Mouse (Mus musculus) spleen, adult 2 months (tissue): ENCODE measurements at regions not wholly inside any gene's neighbourhood (a gene's known extent, or its start where the extent isn't known, plus 50 kb on each side); places are given as distances from the start of the nearest gene placed in this dataset.

ENCODE experiments used
- DNase-seq, 2 experiments: peaks; one replicate each; pipeline versions ENCODE4 v3.0.0 to v3.0.0-alpha.2; 2012 to 2021; ENCODE audit warnings: low spot score in 2 of 2, low read depth in 1 of 2
- H3K27ac ChIP-seq: fragments of 200-500 bp; 2 replicates; pipeline ENCODE4 v1.5.1; 2012; ENCODE audit warnings: low read length, inconsistent platforms; ENCODE audit not compliant: insufficient read depth
- H3K27me3 ChIP-seq: fragments of 200-500 bp; 2 replicates; pipeline ENCODE4 v1.6.1; 2012; ENCODE audit warnings: mild to moderate bottlenecking, moderate library complexity, low read length, inconsistent platforms; ENCODE audit not compliant: control insufficient read depth, insufficient read depth
- H3K36me3 ChIP-seq: fragments of 200-500 bp; 2 replicates; pipeline ENCODE4 v1.6.1; 2012; ENCODE audit warnings: mild to moderate bottlenecking, low read length, inconsistent platforms; ENCODE audit not compliant: control insufficient read depth, insufficient read depth
- H3K4me1 ChIP-seq: fragments of 200-500 bp; 2 replicates; pipeline ENCODE4 v1.6.1; 2011; ENCODE audit warnings: inconsistent platforms; ENCODE audit not compliant: control insufficient read depth, insufficient read depth, insufficient read length
- H3K4me3 ChIP-seq: fragments of 200-500 bp; 2 replicates; pipeline ENCODE4 v1.5.1; 2011; ENCODE audit warnings: mild to moderate bottlenecking, inconsistent platforms; ENCODE audit not compliant: insufficient read depth, insufficient read length; ENCODE audit errors: extremely low read depth
- CTCF ChIP-seq: fragments of 200-500 bp; IDR thresholded peaks from 2 replicates; pipeline ENCODE4 v1.5.1; 2011; ENCODE audit warnings: mild to moderate bottlenecking, inconsistent platforms; ENCODE audit not compliant: insufficient read depth, insufficient read length, insufficient replicate concordance; ENCODE audit errors: extremely low read depth
- POLR2A ChIP-seq: fragments of 200-500 bp; IDR thresholded peaks from 2 replicates; pipeline ENCODE4 v1.6.1; 2011; ENCODE audit warnings: low read depth, low read length, inconsistent platforms
- WGBS: fragments of 180-500 bp; shearing (Covaris S2); methylation state at CpG from one replicate; pipeline ENCODE4 v1.1.7; 2018; 5-methylcytosine and 5-hydroxymethylcytosine counted together

DNA sequence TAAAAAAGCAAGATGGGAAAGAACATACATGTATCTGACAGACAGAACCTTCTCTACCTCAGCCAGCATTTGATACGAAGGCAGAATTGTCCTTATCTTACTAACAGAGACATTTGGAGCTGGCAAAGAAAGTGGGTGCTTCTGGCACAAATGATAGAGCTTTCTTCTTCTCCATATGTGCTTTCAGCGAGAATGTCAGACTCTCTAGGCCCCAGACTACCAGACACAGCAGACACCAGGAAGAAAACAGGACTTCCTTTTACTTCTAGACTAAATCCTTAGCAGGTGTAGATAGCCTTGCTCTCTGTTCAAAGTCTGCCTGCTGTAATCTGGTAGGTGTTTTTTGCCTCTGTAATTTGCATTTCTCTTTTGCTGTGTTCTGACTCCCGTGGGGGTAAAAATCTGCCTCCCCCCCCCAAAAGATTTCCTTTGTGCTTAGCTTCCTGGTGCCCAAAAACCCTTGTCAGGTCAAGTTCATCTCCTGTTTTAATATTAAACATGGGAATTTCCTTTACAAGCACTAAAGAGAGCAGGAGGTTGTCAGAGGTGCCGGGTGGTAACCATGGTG is 74.7 kb upstream of the Pmfbp1 start:
- no peak for TF ChIP-seq CTCF
- no peak for TF ChIP-seq POLR2A
- no peaks in the 10 kb centered on the region for H3K27me3 ChIP-seq
- H3K27ac ChIP-seq: no peak overlapping the region
- DNase-seq: no peak
- WGBS: 56% methylated on average over 4 of the region's 4 CpGs
- H3K4me3 ChIP-seq: no peak overlapping the region
- H3K4me1 ChIP-seq: no peaks in the 10 kb centered on the region
- no peaks in the 10 kb centered on the region for H3K36me3 ChIP-seq

GRCm38 (mm10) chr8:109424004-109424403 is 69.8 kb upstream of the Pmfbp1 start:
- no peak overlapping the region for H3K27ac ChIP-seq
- WGBS: 73% methylated on average over 5 of the region's 5 CpGs
- TF ChIP-seq POLR2A: no peak
- TF ChIP-seq CTCF: no peak
- H3K36me3 ChIP-seq: no peaks in the 10 kb centered on the region
- no peak overlapping the region for H3K4me3 ChIP-seq
- no peaks in the 10 kb centered on the region for H3K27me3 ChIP-seq
- no peak for DNase-seq
- H3K4me1 ChIP-seq: no peaks in the 10 kb centered on the region

DNA sequence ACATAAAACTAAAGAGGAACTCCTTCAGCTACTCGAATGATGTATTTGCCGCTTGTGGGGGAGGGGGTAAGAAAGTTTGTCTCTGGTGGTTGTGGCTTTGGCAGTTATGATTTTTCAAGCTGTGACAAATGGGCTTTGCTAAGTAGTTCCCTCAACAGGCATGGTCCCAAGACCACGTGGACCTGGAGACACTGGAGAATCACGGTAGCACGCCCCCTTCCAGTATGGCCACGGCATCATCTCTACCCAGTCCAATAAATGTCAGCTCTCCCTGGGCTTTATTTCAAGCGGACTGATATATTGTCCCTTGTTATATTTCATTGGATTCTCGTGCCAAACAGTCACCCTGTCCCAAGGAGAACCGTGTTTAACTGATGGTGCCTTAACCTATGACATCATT is 65.3 kb upstream of the Pmfbp1 start:
- TF ChIP-seq POLR2A (no peak), CTCF (no peak)
- Histone ChIP-seq H3K4me1 (no peaks in the 10 kb centered on the region), H3K27me3 (no peaks in the 10 kb centered on the region), H3K27ac (no peak overlapping the region), H3K36me3 (no peaks in the 10 kb centered on the region), H3K4me3 (no peak overlapping the region)
- DNase-seq: no peak
- 64% methylated on average over 9 of the region's 9 CpGs for WGBS

DNA sequence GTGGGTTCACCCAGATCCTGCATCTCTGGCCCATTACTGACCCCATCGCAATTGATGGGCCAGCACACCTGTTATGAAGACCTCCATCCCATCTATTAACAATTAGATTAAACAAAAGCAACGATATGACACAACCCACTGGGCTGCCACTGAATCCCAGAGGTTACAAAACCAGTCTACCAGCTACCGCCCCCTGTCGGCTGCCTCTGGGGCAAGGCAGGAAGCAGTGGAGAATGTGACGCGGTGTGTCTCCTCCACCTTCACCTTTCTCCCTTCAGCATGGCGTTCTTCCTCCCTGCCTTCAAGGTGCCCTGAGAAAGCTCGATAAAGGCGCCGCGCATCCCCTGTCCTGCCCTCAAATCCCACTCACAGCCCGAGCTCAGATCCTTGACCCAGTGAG is 59.3 kb upstream of the Pmfbp1 start:
- no peak for TF ChIP-seq POLR2A
- no peak for TF ChIP-seq CTCF
- H3K36me3 ChIP-seq: no peaks in the 10 kb centered on the region
- WGBS: 91% methylated on average over 12 of the region's 12 CpGs
- DNase-seq: no peak
- H3K27me3 ChIP-seq: no peaks in the 10 kb centered on the region
- H3K27ac ChIP-seq: no peak overlapping the region
- H3K4me3 ChIP-seq: no peak overlapping the region
- no peaks in the 10 kb centered on the region for H3K4me1 ChIP-seq

- Histone ChIP-seq H3K4me1 (no peaks in the 10 kb centered on the region), H3K4me3 (no peak overlapping the region), H3K27ac (no peak overlapping the region), H3K36me3 (no peaks in the 10 kb centered on the region), H3K27me3 (no peaks in the 10 kb centered on the region)
- 93% methylated on average over 4 of the region's 4 CpGs for WGBS
- no peak for DNase-seq
- TF ChIP-seq POLR2A: no peak
- no peak for TF ChIP-seq CTCF
Measured at GRCm38 (mm10) chr8:109436056-109436455, 57.8 kb upstream of the Pmfbp1 start.

DNA sequence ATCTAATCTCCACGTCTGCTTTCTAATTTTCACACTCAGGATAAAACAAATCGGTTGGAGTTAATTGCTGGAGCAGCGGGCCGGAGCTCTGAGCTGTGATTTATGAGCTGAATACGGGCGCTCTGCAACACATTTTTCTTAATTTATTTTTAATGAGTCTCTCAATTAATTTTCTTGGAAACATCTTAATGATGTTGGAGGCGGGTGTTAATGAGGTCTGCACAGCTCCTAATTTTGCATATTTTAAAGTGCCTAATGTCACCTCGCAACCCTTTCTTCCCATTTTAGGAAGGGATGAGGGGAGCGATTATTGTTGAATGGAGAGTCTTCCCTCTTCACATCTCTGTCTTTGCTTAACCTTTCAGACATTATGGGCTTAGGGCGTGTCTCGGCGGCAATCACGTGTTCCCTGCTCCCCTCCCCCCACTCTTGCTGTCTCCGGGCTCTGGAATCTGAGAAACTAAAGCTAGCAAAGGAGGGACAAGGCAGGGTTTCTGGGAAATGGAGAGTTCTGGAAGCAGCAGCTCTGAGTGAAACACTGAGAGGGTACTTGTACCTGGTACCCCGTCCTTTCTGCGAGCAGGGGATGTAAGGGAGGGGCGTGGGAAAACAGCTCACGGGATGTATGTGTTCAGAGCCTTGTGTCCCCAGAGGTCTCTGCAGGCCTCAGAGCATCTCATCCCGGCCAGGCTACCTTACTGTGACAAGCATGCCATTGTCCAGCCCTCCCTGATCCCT is 56.8 kb upstream of the Pmfbp1 start:
- whole genome bisulfite sequencing: 79% methylated on average over 19 of the region's 19 CpGs
- TF ChIP-seq POLR2A (no peak), CTCF (no peak)
- DNase-seq: no peak
- Histone ChIP-seq H3K4me3 (no peak overlapping the region), H3K36me3 (no peaks in the 10 kb centered on the region), H3K4me1 (no peaks in the 10 kb centered on the region), H3K27ac (no peak overlapping the region), H3K27me3 (no peaks in the 10 kb centered on the region)

DNA sequence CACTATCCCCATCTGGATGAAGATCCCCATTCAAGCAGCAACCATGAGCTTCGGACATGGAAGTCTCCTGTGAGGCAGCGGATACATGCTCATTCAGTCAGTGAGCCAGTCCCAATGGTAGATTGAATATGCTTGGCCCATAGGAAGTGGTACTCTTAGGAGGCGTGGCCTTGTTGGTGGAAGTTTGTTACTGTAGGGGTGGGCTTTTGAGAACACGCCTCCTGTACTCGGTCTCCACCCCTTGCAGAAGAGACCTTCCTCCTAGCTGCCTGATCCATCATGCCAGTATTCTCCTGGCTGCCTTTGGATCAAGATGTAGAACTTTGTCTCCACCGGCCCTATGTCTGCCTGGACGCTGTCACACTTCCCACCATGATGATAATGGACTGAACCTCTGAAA is 55.3 kb upstream of the Pmfbp1 start:
- Histone ChIP-seq H3K4me1 (no peaks in the 10 kb centered on the region), H3K4me3 (no peak overlapping the region), H3K27ac (no peak overlapping the region), H3K27me3 (no peaks in the 10 kb centered on the region), H3K36me3 (no peaks in the 10 kb centered on the region)
- TF ChIP-seq CTCF: no peak
- no peak for TF ChIP-seq POLR2A
- WGBS: 89% methylated on average over 7 of the region's 7 CpGs
- DNase-seq: no peak
